30 mouse cellular contexts compared by ENCODE assay signal in the genomic region with DNA sequence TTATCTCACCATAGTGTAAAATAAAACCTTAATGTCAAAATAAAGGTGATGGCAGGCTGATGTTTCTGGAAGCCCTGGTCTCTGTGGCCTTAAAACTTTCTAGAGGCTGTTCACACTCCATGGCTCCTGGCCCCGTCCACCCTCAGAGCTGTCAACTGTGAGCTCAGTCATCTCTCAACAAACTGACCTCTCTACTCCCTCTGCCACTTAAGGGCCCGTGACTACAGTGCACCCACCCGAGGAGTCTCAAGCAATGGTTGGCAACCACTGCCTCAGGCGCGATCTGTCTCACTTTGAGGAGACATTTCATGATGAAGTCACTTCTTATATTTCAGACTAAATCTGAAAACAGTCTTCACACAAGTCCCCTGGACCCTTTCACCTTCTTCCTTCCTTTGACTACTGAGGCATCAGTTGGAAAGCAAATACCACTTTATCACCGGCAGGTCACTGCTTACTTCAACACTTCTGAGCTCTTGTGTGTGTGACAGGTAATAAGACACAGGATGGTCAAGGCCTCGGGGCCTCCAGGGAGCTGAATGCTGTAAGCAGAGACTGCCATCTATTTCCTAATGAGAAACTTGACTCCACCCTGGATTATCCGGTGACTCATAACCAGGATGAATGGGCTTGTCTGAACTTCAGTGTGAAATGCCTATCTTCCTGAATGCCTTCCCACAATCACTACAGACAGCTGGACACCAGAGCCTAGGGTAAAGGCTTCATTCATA. TPM values are rescaled to one million over a fixed set of nuclear protein-coding genes. Genes with fewer than 3 reads are reported as not detected.
DNase-seq lines count a peak whose midpoint lies in the region; ATAC-seq and TF ChIP-seq lines count a peak whose summit lies in the region.
"Had no signal": no experiment of that assay in that cellular context is flagged by ENCODE, and none has a peak within 500 bp of the region (broad histone marks: within the 10 kb centered on the region; RNA-seq: fewer than 3 reads in every experiment).

No protein-coding gene starts in this region.

- ATAC-seq in kidney, embryonic 15.5 days (replicated peaks; ENCODE audit: low FRiP score), result peak; percentile 87
- ATAC-seq in Patski, result peak; percentile 78
- no peak for ATAC-seq in forebrain, postnatal 0 days
- no peak for ATAC-seq in liver, embryonic 11.5 days (replicated peaks; ENCODE audit: low FRiP score)
- ATAC-seq: forebrain, embryonic 13.5 days; liver, postnatal 0 days had no signal

- CTCF ChIA-PET in Patski (lab: Charles Lee), result interaction anchor here (1.0 to 1.5 kb wide), 3 partner anchors 16 to 105 kb away, joined by 4 to 5 read pairs (median 5); no protein-coding TSS in a partner anchor

- peak; percentile 6 for DNase-seq in adrenal gland, adult 2 months
- no peak for DNase-seq in adrenal gland, postnatal 25 days
- no peak for DNase-seq in kidney, adult 18-20 months
- DNase-seq in Patski (ENCODE audit: low read depth, low spot score), result no peak
- DNase-seq in forebrain, postnatal 0 days, result no peak
- no peak for DNase-seq in liver, embryonic 11.5 days (ENCODE audit: low spot score)
- DNase-seq: cerebellum, adult 11-12 months; cerebellum, postnatal 10 days; gastrocnemius, postnatal 14 days; heart, adult 2 months; kidney, postnatal 14 days; layer of hippocampus, postnatal 36 days; liver, postnatal 0 days; lung, postnatal 10 days; right cerebral cortex, adult 18-20 months; right cerebral cortex, postnatal 4 days; thymus, postnatal 25 days had no signal

- no peak overlapping the region for H3K9ac ChIP-seq in kidney, embryonic 15.5 days
- no peak overlapping the region for H3K9ac ChIP-seq in forebrain, postnatal 0 days
- H3K9ac ChIP-seq in liver, embryonic 11.5 days (ENCODE audit: low read depth, low read length), result no peak overlapping the region
- H3K9ac ChIP-seq: forebrain, embryonic 13.5 days; heart, embryonic 13.5 days; hindbrain, embryonic 12.5 days; liver, postnatal 0 days; neural tube, embryonic 15.5 days had no signal

- H3K27me3 ChIP-seq in kidney, embryonic 15.5 days, result no peaks in the 10 kb centered on the region
- H3K27me3 ChIP-seq in Patski, result no peaks in the 10 kb centered on the region
- no peaks in the 10 kb centered on the region for H3K27me3 ChIP-seq in forebrain, postnatal 0 days (ENCODE audit: insufficient read depth, low read length)
- H3K27me3 ChIP-seq in liver, embryonic 11.5 days (replicated peaks; ENCODE audit: control insufficient read depth, insufficient read depth, low read length), result no peaks in the 10 kb centered on the region
- H3K27me3 ChIP-seq: forebrain, embryonic 13.5 days; heart, embryonic 13.5 days; hindbrain, embryonic 12.5 days; neural tube, embryonic 15.5 days had no signal

- no peak overlapping the region for H3K4me2 ChIP-seq in kidney, embryonic 15.5 days
- no peak overlapping the region for H3K4me2 ChIP-seq in forebrain, postnatal 0 days (ENCODE audit: low read depth)
- no peak overlapping the region for H3K4me2 ChIP-seq in liver, embryonic 11.5 days
- H3K4me2 ChIP-seq: forebrain, embryonic 13.5 days; heart, embryonic 13.5 days; hindbrain, embryonic 12.5 days; neural tube, embryonic 15.5 days had no signal

- peaks cover 80% of the 10 kb centered on the region for H3K36me3 ChIP-seq in kidney, embryonic 15.5 days
- peaks cover 70% of the 10 kb centered on the region for H3K36me3 ChIP-seq in forebrain, postnatal 0 days (ENCODE audit: insufficient read depth)
- peaks cover 33% of the 10 kb centered on the region for H3K36me3 ChIP-seq in liver, embryonic 11.5 days (ENCODE audit: control insufficient read depth, insufficient read depth, low read length)

- no peak overlapping the region for H3K4me3 ChIP-seq in kidney, embryonic 15.5 days (replicated peaks)
- no peak overlapping the region for H3K4me3 ChIP-seq in forebrain, postnatal 0 days (ENCODE audit: low read depth, low read length)
- no peak overlapping the region for H3K4me3 ChIP-seq in liver, embryonic 11.5 days (ENCODE audit: low read depth, low read length)
- H3K4me3 ChIP-seq: erythroblast, embryonic 14.5 days; forebrain, embryonic 13.5 days; heart, adult 2 months; heart, embryonic 13.5 days; hindbrain, embryonic 12.5 days; layer of hippocampus, adult 2 months; midbrain, embryonic 10.5 days; neural tube, embryonic 15.5 days had no signal

- in situ Hi-C loops in Patski (cut with MboI; ENCODE audit: low pct_unique_long_range_greater_than_20kb), result loop anchor here (5.0 to 25.0 kb wide), 2 partner anchors 151 to 796 kb away; partner anchors contain the start of gene Etnk1

- no peaks in the 10 kb centered on the region for H3K9me3 ChIP-seq in kidney, embryonic 15.5 days (replicated peaks)
- H3K9me3 ChIP-seq in forebrain, postnatal 0 days (ENCODE audit: low read length), result no peaks in the 10 kb centered on the region
- H3K9me3 ChIP-seq in liver, embryonic 11.5 days (ENCODE audit: control insufficient read depth, low read length), result no peaks in the 10 kb centered on the region
- H3K9me3 ChIP-seq: forebrain, embryonic 13.5 days; heart, embryonic 13.5 days; hindbrain, embryonic 12.5 days; midbrain, embryonic 10.5 days; neural tube, embryonic 15.5 days had no signal

- 64% methylated on average over 8 of the region's 8 CpGs for WGBS in kidney, embryonic 15.5 days
- WGBS in forebrain, postnatal 0 days, result 93% methylated on average over 8 of the region's 8 CpGs
- 88% methylated on average over 8 of the region's 8 CpGs for WGBS in liver, embryonic 11.5 days

- no peak for TF ChIP-seq CTCF in Patski (IDR thresholded peaks at IDR 0.05)
- TF ChIP-seq CTCF in forebrain, postnatal 0 days (IDR thresholded peaks at IDR 0.05; ENCODE audit: low read depth), result no peak

- H3K27ac ChIP-seq in kidney, embryonic 15.5 days, result no peak overlapping the region
- H3K27ac ChIP-seq in forebrain, postnatal 0 days (ENCODE audit: low read depth, low read length), result no peak overlapping the region
- no peak overlapping the region for H3K27ac ChIP-seq in liver, embryonic 11.5 days (ENCODE audit: low read depth, low read length)
- H3K27ac ChIP-seq: forebrain, embryonic 13.5 days; heart, adult 2 months; heart, embryonic 13.5 days; hindbrain, embryonic 12.5 days; layer of hippocampus, adult 2 months; midbrain, embryonic 10.5 days; neural tube, embryonic 15.5 days had no signal

- H3K4me1 ChIP-seq in kidney, embryonic 15.5 days, result no peaks in the 10 kb centered on the region
- H3K4me1 ChIP-seq in forebrain, postnatal 0 days (ENCODE audit: insufficient read depth), result no peaks in the 10 kb centered on the region
- H3K4me1 ChIP-seq in liver, embryonic 11.5 days (replicated peaks; ENCODE audit: control insufficient read depth, insufficient read depth, low read length), result no peaks in the 10 kb centered on the region
- H3K4me1 ChIP-seq: forebrain, embryonic 13.5 days; heart, embryonic 13.5 days; hindbrain, embryonic 12.5 days; midbrain, embryonic 10.5 days; neural tube, embryonic 15.5 days had no signal

- POLR2A ChIA-PET in Patski (lab: Charles Lee), result interaction anchor here (0.6 kb wide), 1 partner anchor 919 kb away, joined by 3 read pairs; no protein-coding TSS in a partner anchor

RNA-seq across cellular contexts. Expression of gene Pyroxd1, which starts 20.5 kb away (rescaled TPM):
- total RNA-seq in adrenal gland, adult 2 months (2021), result 10 to 100 TPM in 1 of 2 experiments, 1 to 10 TPM in 1; 7.7 to 12.3 TPM
- 2.7 and 3.5 TPM in 2 replicates for polyA plus RNA-seq in adrenal gland, adult 2 months (2012; rRNA removed)
- 12.3 and 18.1 TPM in 2 replicates for total RNA-seq in adrenal gland, postnatal 25 days (2021)
- polyA plus RNA-seq in kidney, embryonic 15.5 days (2015; fragmentation: Nextera tagmentation; extraction: Ambion mirVana), result 17.5 and 17.6 TPM in 2 replicates
- 33.0 TPM for polyA plus RNA-seq in Patski (2021)
- total RNA-seq in forebrain, postnatal 0 days (2014; rRNA removed), result 14.5 and 20.2 TPM in 2 replicates
- 16.1 and 18.7 TPM in 2 replicates for polyA plus RNA-seq in forebrain, postnatal 0 days (2015; fragmentation: Nextera tagmentation; extraction: Ambion mirVana)
- polyA plus RNA-seq in liver, embryonic 11.5 days (2014; fragmentation: Nextera tagmentation; extraction: Ambion mirVana), result 12.3 and 14.1 TPM in 2 replicates

RNA-seq across cellular contexts. Expression of gene Recql, which starts 21.0 kb away (rescaled TPM):
- total RNA-seq in adrenal gland, adult 2 months (2021), result 10 to 100 TPM in 1 of 2 experiments, 1 to 10 TPM in 1; 9.6 to 16.1 TPM
- 1.5 and 2.1 TPM in 2 replicates for polyA plus RNA-seq in adrenal gland, adult 2 months (2012; rRNA removed)
- 15.5 and 19.0 TPM in 2 replicates for total RNA-seq in adrenal gland, postnatal 25 days (2021)
- 22.6 and 28.9 TPM in 2 replicates for polyA plus RNA-seq in kidney, embryonic 15.5 days (2015; fragmentation: Nextera tagmentation; extraction: Ambion mirVana)
- polyA plus RNA-seq in Patski (2021), result 16.1 TPM
- total RNA-seq in forebrain, postnatal 0 days (2014; rRNA removed), result 19.1 and 19.4 TPM in 2 replicates
- polyA plus RNA-seq in forebrain, postnatal 0 days (2015; fragmentation: Nextera tagmentation; extraction: Ambion mirVana), result 20.4 and 20.8 TPM in 2 replicates
- 33.5 and 37.7 TPM in 2 replicates for polyA plus RNA-seq in liver, embryonic 11.5 days (2014; fragmentation: Nextera tagmentation; extraction: Ambion mirVana)

RNA-seq across cellular contexts. Expression of gene Golt1b, which starts 21.1 kb away (rescaled TPM):
- 10 to 100 TPM; 38.1 to 39.1 TPM for total RNA-seq in adrenal gland, adult 2 months (2021)
- 2.6 and 3.7 TPM in 2 replicates for polyA plus RNA-seq in adrenal gland, adult 2 months (2012; rRNA removed)
- 19.9 and 27.7 TPM in 2 replicates for total RNA-seq in adrenal gland, postnatal 25 days (2021)
- 101 and 103 TPM in 2 replicates for polyA plus RNA-seq in kidney, embryonic 15.5 days (2015; fragmentation: Nextera tagmentation; extraction: Ambion mirVana)
- 44.6 TPM for polyA plus RNA-seq in Patski (2021)
- total RNA-seq in forebrain, postnatal 0 days (2014; rRNA removed), result 44.0 and 58.5 TPM in 2 replicates
- polyA plus RNA-seq in forebrain, postnatal 0 days (2015; fragmentation: Nextera tagmentation; extraction: Ambion mirVana), result 67.6 and 72.0 TPM in 2 replicates
- polyA plus RNA-seq in liver, embryonic 11.5 days (2014; fragmentation: Nextera tagmentation; extraction: Ambion mirVana), result 80.6 and 86.5 TPM in 2 replicates

RNA-seq across cellular contexts. Expression of gene Slco1a5, which starts 43.1 kb away (rescaled TPM):
- total RNA-seq in adrenal gland, adult 2 months (2021), result not detected
- not detected in 2 replicates for polyA plus RNA-seq in adrenal gland, adult 2 months (2012; rRNA removed)
- total RNA-seq in adrenal gland, postnatal 25 days (2021), result not detected in 2 replicates
- polyA plus RNA-seq in kidney, embryonic 15.5 days (2015; fragmentation: Nextera tagmentation; extraction: Ambion mirVana), result 0.06 and 0.12 TPM in 2 replicates
- 6.0 TPM for polyA plus RNA-seq in Patski (2021)
- 0.33 and 0.38 TPM in 2 replicates for total RNA-seq in forebrain, postnatal 0 days (2014; rRNA removed)
- polyA plus RNA-seq in forebrain, postnatal 0 days (2015; fragmentation: Nextera tagmentation; extraction: Ambion mirVana), result 0.40 and 0.82 TPM in 2 replicates
- polyA plus RNA-seq in liver, embryonic 11.5 days (2014; fragmentation: Nextera tagmentation; extraction: Ambion mirVana), result not detected in 2 replicates
- total RNA-seq: adrenal gland, postnatal 4 days; gastrocnemius, postnatal 14 days; heart, adult 2 months; heart, postnatal 25 days; layer of hippocampus, adult 2 months; layer of hippocampus, postnatal 36 days; liver, adult 2 months had no signal
- polyA plus RNA-seq: erythroblast, embryonic 14.5 days; heart, embryonic 13.5 days; intestine, embryonic 14.5 days; limb, embryonic 11.5 days; liver, adult 2 months; liver, postnatal 0 days had no signal

RNA-seq across cellular contexts. Expression of gene Spx, which starts 47.3 kb away (rescaled TPM):
- total RNA-seq in adrenal gland, adult 2 months (2021), result under 1 TPM; 0.17 to 0.49 TPM
- polyA plus RNA-seq in adrenal gland, adult 2 months (2012; rRNA removed), result 0.30 and 0.42 TPM in 2 replicates
- 0.27 TPM in 1 of 2 replicates, not detected in the other for total RNA-seq in adrenal gland, postnatal 25 days (2021)
- 0.59 and 1.1 TPM in 2 replicates for polyA plus RNA-seq in kidney, embryonic 15.5 days (2015; fragmentation: Nextera tagmentation; extraction: Ambion mirVana)
- 0.06 TPM for polyA plus RNA-seq in Patski (2021)
- 0.38 and 0.62 TPM in 2 replicates for total RNA-seq in forebrain, postnatal 0 days (2014; rRNA removed)
- polyA plus RNA-seq in forebrain, postnatal 0 days (2015; fragmentation: Nextera tagmentation; extraction: Ambion mirVana), result 0.65 TPM in 2 replicates
- 0.26 and 0.29 TPM in 2 replicates for polyA plus RNA-seq in liver, embryonic 11.5 days (2014; fragmentation: Nextera tagmentation; extraction: Ambion mirVana)
- total RNA-seq: heart, adult 2 months; heart, postnatal 25 days; liver, adult 2 months had no signal
- polyA plus RNA-seq: erythroblast, embryonic 14.5 days; liver, adult 2 months had no signal

Comparison
In these comparisons a context has a peak if more than half of its experiments do, and no peak if none do; other contexts are left out.
1. ATAC-seq: peak in kidney, embryonic 15.5 days (single experiment) and Patski (single experiment); none in forebrain, postnatal 0 days (single experiment) and liver, embryonic 11.5 days (single experiment).